Mouse (Mus musculus): ENCODE results near the gene Gpsm2. TPM values are rescaled to one million over a fixed set of nuclear protein-coding genes. Genes with fewer than 3 reads are reported as not detected.

Gpsm2 gene
- total RNA-seq (2023), result not detected

GRCm38 (mm10) chr3:108722036-108722872 is at the start of gene Gpsm2:
TSS of gene Gpsm2 (minus strand) at chr3:108722309.

GRCm38 (mm10) chr3:108739045-108739708 is 17.1 kb upstream of the Gpsm2 start, which contains the start of gene Aknad1:
TSS of gene Aknad1 (plus strand) at chr3:108739658.

GRCm38 (mm10) chr3:108653710-108654379 is 68.3 kb downstream of the Gpsm2 start, which contains the start of gene Clcc1:
TSS of gene Clcc1 (plus strand) at chr3:108653913.

Other genes with a start within 250 kb of the Gpsm2 start
- gene 1700013F07Rik, start 188.2 kb downstream of the Gpsm2 start, total RNA-seq (2023), result not detected
- gene 5330417C22Rik, start 185.8 kb downstream of the Gpsm2 start, total RNA-seq (2023), result under 1 TPM in 1 of 2 experiments, not detected in 1; 0.20 TPM
- 10 to 100 TPM; 37.0 to 39.0 TPM for gene Tmem167b, start 159.8 kb downstream of the Gpsm2 start, total RNA-seq (2023)
- 10 to 100 TPM; 24.9 to 30.1 TPM for gene Taf13, start 150.6 kb downstream of the Gpsm2 start, total RNA-seq (2023)
- 10 to 100 TPM; 19.8 to 29.3 TPM for gene Wdr47, start 131.0 kb downstream of the Gpsm2 start, total RNA-seq (2023)
- 10 to 100 TPM; 42.6 to 43.1 TPM for gene Clcc1, start 68.4 kb downstream of the Gpsm2 start, total RNA-seq (2023)
- gene Aknad1, start 17.3 kb upstream of the Gpsm2 start, total RNA-seq (2023), result not detected
- gene Stxbp3, start 118.2 kb upstream of the Gpsm2 start, total RNA-seq (2023), result 10 to 100 TPM; 86.8 to 97.6 TPM
- 1 to 10 TPM; 1.4 to 2.1 TPM for gene Fndc7, start 167.7 kb upstream of the Gpsm2 start, total RNA-seq (2023)
- gene Prpf38b, start 189.4 kb upstream of the Gpsm2 start, total RNA-seq (2023), result 100 to 1,000 TPM; 250 to 251 TPM
- not detected for gene Henmt1, start 217.6 kb upstream of the Gpsm2 start, total RNA-seq (2023)
- not detected for gene Gm9857, start 218.1 kb upstream of the Gpsm2 start, total RNA-seq (2023)